Mouse (Mus musculus) spleen, adult 12 weeks (tissue): ENCODE measurements around the gene Psmb9.
"Not testable (repeated sequence)": the region's sequence is repeated elsewhere in the genome, so short reads cannot be mapped to it uniquely, and the experiment has no call there.

Experiments
- DNase-seq: peaks from one replicate; pipeline ENCODE4 v3.0.0; 2022; ENCODE audit warnings: low spot score

Psmb9 gene

GRCm38 (mm10) chr17:34187261-34187916, at the start of gene Psmb9, which contains the start of gene Tap1:
TSS of gene Psmb9 (minus strand) at chr17:34187764.
TSS of gene Tap1 (plus strand) at chr17:34187553.
- DNase-seq = peak; percentile 95

DNA sequence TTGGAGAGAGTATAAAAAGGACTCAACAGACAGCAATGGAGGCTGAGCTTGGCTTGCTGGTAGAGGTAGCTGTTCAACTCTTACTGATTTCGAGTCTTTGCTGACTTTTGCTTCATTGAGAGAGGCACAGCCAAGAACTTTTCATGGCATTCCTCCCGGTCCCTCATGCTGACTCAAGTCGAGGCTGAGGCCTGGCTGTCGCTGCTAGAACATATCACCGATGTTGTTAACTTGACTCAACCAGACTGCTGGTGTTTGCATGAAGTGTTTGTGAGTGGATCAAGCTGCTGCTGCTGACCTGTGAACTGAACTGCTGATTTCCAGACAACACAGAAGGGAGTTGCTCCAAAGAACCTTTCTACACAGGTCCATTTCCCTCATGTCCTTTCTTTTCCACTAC, 49.1 kb upstream of the Psmb9 start:
- DNase-seq = no peak

DNA sequence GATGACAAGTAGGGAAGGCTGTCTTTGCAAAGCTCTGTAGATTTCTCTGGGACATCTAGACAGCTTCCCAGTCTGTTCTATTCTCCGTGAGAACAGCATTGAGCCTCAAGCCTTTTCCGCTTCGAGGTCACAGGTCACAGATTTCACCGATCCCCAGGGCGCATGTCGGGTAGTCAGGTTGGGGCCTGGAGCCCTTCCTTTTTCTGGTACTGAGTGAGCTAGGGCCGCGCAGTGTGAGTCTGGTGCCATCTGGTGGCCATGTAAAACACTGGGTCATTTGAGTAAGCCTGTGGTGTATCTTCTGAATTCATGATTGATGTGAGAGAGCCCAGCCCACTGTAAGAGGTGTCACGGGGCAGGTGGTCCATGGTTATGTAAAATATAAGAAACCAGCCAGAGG, 47.4 kb upstream of the Psmb9 start:
- peak; percentile 72 for DNase-seq

DNA sequence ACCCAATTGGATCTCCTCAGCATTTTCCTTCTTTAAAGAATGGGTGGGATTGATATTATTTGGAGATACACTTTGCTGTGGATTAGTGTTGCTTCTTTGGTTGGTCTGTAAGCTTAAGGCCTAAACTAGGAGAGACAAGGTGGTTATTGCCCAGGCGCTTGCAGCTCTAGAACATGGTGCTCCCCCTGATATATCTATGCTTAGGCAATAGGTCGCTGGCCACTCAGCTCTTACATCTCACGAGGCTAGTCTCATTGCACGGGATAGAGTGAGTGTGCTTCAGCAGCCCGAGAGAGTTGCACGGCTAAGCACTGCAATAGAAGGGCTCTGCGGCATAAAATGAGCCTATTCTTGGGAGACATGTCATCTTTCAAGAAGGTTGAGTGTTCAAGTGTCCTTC, 44.5 kb upstream of the Psmb9 start:
- DNase-seq = not testable (repeated sequence)

GRCm38 (mm10) chr17:34230971-34231370, 43.4 kb upstream of the Psmb9 start:
- not testable (repeated sequence) for DNase-seq

- DNase-seq = not testable (repeated sequence)
These were observed 38.3 kb upstream of the Psmb9 start for GRCm38 (mm10) chr17:34225911-34226310.

- DNase-seq = no peak
These were observed 37.9 kb upstream of the Psmb9 start for GRCm38 (mm10) chr17:34225426-34225825.

GRCm38 (mm10) chr17:34224816-34225215, 37.3 kb upstream of the Psmb9 start:
- no peak for DNase-seq

- not testable (repeated sequence) for DNase-seq
These were observed 32.8 kb upstream of the Psmb9 start for GRCm38 (mm10) chr17:34220401-34220800.

DNA sequence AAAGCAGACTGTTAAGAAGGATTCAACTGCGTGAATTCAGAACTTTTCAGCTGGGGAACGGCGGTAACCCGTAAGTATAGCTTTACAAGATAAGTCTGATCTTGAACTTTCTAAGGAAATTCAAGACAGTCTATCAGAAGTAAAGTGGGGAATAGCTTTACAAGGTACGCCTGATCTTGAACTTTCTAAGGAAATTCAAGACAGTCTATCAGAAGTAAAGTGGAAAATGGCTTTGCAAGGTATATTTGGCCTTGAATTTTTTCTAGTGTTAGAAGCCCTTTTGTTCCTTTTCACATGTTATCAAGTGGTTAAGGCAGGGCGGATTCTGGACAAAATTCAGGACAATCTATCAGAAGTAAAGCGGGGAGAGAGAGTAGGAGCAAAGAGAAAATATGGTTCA, 32.2 kb upstream of the Psmb9 start:
- not testable (repeated sequence) for DNase-seq

DNA sequence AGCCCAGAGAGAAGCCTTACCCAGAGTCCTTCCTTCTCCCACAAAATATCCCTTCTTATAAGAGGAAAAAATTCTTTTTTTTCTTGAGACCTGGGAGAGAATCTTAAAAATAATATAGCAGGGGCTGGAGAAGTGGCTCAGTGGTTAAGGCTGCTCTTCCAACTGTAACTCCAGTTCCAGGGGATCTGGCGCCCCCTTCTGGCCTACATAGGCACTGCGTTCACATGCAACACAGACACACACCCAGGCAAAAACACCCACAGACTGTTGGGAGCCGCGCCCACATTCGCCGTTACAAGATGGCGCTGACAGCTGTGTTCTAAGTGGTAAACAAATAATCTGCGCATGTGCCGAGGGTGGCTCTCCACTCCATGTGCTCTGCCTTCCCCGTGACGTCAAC, 31.5 kb upstream of the Psmb9 start:
- peak; percentile 41 for DNase-seq

DNA sequence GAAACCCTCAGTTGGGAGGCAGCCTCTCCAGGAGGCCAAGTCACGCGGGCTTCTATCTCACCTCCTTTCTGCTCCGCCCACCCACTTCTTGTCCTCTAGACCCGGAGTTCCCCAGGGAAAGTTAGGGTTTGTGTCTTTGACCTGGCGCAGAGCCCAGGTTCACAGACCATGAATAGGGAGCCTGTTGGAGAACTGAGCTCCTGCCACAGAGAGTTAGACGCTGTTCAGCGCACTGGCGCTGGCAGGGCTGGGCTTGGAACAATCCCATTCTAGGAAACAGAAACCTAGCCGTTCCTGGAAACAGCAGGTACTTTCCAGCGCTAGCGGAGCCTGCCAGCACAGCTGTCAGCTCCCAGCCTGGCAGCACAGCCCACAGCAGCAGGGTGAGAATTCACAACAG, 31.1 kb upstream of the Psmb9 start:
- no peak for DNase-seq

GRCm38 (mm10) chr17:34217986-34218385, 30.4 kb upstream of the Psmb9 start:
- no peak for DNase-seq

DNA sequence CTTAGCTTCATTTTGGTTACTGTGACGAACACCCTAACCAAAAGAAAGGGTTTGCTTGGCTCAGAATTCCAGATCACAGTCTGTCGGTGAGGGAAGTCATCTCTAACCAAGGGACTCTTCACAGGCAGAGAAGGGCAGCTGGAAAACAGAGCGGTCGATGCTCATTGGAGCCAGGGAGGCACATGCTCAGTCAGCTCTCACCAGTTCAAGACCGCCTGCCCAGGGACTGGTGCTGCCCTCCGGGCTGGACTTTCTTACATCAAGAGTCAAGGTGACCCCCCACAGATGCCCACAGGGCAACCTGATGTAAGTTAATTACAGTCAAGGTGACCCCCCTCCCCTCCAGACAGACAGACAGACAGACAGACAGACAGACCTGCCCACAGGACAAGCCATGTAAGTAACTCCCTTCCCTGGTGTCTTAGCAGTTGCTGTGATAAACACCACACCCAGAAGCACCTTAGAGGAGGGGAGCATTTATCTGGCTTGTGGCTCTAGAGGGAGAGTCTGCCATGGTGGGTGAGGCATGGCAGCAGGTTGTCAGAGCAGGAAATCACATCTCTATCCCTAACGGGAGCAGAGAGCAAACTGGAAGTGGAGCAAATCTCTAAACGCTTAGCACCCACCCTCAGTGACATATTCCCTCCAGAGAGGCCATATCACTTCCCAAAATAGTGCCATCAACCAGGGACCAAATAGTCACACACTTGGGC, 29.8 kb upstream of the Psmb9 start:
- DNase-seq = no peak

DNA sequence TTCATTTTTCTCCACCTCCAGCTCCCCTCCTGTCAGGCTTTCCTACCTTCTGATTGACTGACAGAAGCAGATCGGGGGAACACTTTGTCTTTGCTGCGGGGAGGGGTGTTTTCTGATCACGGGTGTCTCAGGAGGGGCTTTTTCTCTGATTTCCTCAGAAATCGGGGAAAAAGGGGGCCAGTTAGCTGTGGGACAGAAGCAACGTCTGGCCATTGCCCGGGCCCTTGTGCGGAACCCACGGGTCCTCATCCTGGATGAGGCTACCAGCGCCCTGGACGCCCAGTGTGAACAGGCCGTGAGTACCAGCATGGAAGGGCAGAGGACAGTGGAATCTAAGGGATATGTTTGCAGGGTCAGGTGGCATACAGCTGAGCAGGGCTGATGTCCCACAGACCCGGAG, 27.6 kb upstream of the Psmb9 start:
- DNase-seq = no peak

GRCm38 (mm10) chr17:34213936-34214335, 26.4 kb upstream of the Psmb9 start:
- DNase-seq = no peak

GRCm38 (mm10) chr17:34211746-34212365, 24.3 kb upstream of the Psmb9 start:
- DNase-seq = no peak

DNA sequence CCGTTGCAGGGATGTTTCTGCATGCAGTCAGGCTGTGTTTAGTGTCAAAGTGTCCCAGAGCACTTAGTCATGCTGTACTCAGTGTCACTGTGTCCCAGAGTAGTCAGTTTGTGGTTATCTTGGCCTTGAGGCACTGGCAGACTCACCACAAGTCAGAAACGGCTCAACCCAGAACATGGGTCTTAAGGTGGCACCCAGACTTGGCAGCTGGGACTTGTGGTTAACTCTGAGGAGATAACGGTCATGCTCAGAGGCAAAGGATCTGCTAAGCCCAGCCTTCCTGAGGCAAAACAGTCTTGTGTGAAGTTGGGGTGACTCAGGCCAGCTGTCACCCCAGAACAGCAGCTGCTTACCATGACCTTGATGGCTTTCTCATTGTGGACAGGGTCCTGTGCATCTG, 23.0 kb upstream of the Psmb9 start:
- no peak for DNase-seq

GRCm38 (mm10) chr17:34209680-34210079, 22.1 kb upstream of the Psmb9 start:
- DNase-seq = no peak

DNA sequence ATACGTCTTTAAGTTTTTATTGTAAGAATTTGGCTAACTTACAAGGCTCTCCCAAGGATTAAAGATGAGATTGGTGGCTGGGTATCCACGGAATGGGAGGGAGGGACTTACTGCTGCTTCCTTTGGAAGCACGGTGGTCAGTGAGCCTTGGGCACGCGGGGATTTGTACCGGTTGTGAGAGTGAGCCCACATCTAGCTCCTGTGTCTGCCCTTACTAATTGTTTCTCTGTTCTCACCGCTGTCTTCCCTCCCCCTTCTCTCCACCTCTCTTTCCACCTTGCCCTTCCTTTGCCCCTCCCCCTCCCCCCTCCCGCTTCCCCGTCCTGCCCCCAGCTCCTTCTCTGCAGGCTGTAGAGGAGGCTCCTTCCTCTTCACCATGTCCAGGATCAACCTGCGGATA, 20.9 kb upstream of the Psmb9 start:
- DNase-seq = no peak

GRCm38 (mm10) chr17:34207866-34208265, 20.3 kb upstream of the Psmb9 start:
- DNase-seq = no peak

DNA sequence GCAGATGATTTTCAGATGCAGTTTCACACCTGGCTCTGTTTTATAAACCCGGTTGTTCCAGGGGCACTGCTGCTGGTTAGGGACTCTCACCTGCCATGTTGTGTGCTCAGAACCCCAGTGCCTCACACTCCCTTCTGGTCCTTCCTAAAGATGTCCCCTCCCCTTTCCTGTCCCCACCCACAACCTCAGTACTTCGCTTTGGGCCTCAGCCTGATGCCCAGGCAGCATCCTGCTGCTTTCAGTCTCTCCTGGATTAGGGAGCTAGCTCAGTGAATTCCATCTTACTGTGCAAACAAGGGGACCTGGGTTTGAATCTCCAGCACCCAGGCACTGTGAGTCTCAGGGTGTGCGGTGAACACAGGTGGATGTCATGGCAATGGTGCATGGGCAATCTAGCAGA, 19.9 kb upstream of the Psmb9 start:
- no peak for DNase-seq

DNA sequence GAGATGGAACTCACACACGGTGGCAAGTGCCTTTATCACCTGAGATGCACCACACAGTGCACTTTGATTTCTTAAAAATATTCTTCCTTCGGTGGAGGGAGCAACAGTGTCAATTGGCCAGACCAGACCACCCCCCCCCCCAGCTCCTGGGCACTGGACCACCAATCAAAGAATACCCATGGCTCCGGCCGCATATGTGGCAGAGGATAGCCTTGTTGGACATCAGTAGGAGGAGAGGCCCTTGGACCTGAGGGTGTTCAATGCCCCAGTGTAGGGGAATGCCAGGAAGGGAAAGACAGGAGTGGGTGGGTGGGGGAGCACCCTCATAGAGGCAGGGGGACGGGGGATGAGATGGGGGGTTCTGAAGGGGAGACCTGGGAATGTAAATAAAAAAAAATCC, 19.2 kb upstream of the Psmb9 start:
- no peak for DNase-seq
